Mouse (Mus musculus) kidney, embryonic 14.5 days (tissue): ENCODE measurements around the gene Mphosph9. TPM values are rescaled to one million over a fixed set of nuclear protein-coding genes. Genes with fewer than 3 reads are reported as not detected.
"Not testable (repeated sequence)": the region's sequence is repeated elsewhere in the genome, so short reads cannot be mapped to it uniquely, and the experiment has no call there.

Experiments used
- ATAC-seq: fragments of 200-750 bp; cut with Nextera tagmentation; 2 replicates; pipeline ENCODE4 v1.8.0; 2017; ENCODE audit warnings: moderate number of reproducible peaks, mild to moderate bottlenecking, moderate TSS enrichment, moderate library complexity; ENCODE audit not compliant: low FRiP score, low TSS enrichment
- H3K27ac ChIP-seq: fragments of 300-500 bp; sonication (generic); 2 replicates; pipeline ENCODE4 v1.5.1; 2014; ENCODE audit warnings: low read depth, mild to moderate bottlenecking, low read length, moderate library complexity, mixed read lengths
- H3K27me3 ChIP-seq: fragments of 300-500 bp; sonication (generic); 2 replicates; pipeline ENCODE4 v1.6.1; 2014; ENCODE audit warnings: mild to moderate bottlenecking, low read length; ENCODE audit not compliant: control insufficient read depth, insufficient read depth
- H3K36me3 ChIP-seq: fragments of 300-500 bp; sonication (generic); 2 replicates; pipeline ENCODE4 v1.6.1; 2014; ENCODE audit warnings: low read length, mixed read lengths; ENCODE audit not compliant: control insufficient read depth, insufficient read depth
- H3K4me1 ChIP-seq: fragments of 300-500 bp; sonication (generic); 2 replicates; pipeline ENCODE4 v1.6.1; 2014; ENCODE audit warnings: low read length, mixed read lengths; ENCODE audit not compliant: control insufficient read depth, insufficient read depth
- H3K4me2 ChIP-seq: fragments of 300-500 bp; sonication (generic); replicated peaks from 2 replicates; pipeline ENCODE4 v1.6.1; 2014; ENCODE audit warnings: low read depth, mild to moderate bottlenecking, low read length
- H3K4me3 ChIP-seq: fragments of 300-500 bp; sonication (generic); 2 replicates; pipeline ENCODE4 v1.5.1; 2014; ENCODE audit warnings: mild to moderate bottlenecking, low read length
- H3K9ac ChIP-seq: fragments of 300-500 bp; sonication (generic); 2 replicates; pipeline ENCODE4 v1.6.1; 2014; ENCODE audit warnings: low read depth, mild to moderate bottlenecking, low read length, moderate library complexity
- H3K9me3 ChIP-seq: fragments of 300-500 bp; sonication (generic); 2 replicates; pipeline ENCODE4 v1.6.1; 2016; ENCODE audit warnings: low read length; ENCODE audit not compliant: control insufficient read depth
- WGBS: fragments of 180-500 bp; shearing (Covaris S2); extraction: QIAGEN DNeasy Blood & Tissue Kit; methylation state at CpG from one replicate; pipeline ENCODE4 v1.1.7; 2014; 5-methylcytosine and 5-hydroxymethylcytosine counted together
- polyA plus RNA-seq: library from polyadenylated mRNA; unstranded; fragments of >200 nt; fragmentation: Nextera tagmentation; extraction: Ambion mirVana; gene quantifications from 2 replicates; pipeline ENCODE4 v1.2.1, GENCODE M21; 2014

The Mphosph9 gene
- polyA plus RNA-seq, 1 experiment from 2014 or later: 20.8 TPM

- Histone ChIP-seq H3K4me3 (no peak overlapping the region), H3K4me1 (peaks cover 14% of the 10 kb centered on the region), H3K9ac (no peak overlapping the region), H3K9me3 (no peaks in the 10 kb centered on the region), H3K4me2 (no peak overlapping the region), H3K36me3 (no peaks in the 10 kb centered on the region), H3K27ac (no peak overlapping the region), H3K27me3 (no peaks in the 10 kb centered on the region)
- 85% methylated on average over 10 of the region's 10 CpGs for WGBS
- ATAC-seq: no peak
Measured at GRCm38 (mm10) chr5:124219431-124219830, 108.3 kb downstream of the Mphosph9 start.

GRCm38 (mm10) chr5:124218986-124219385, 108.8 kb downstream of the Mphosph9 start:
- no peak for ATAC-seq
- H3K27me3 ChIP-seq: no peaks in the 10 kb centered on the region
- H3K9me3 ChIP-seq: no peaks in the 10 kb centered on the region
- no peak overlapping the region for H3K4me3 ChIP-seq
- H3K9ac ChIP-seq: no peak overlapping the region
- H3K27ac ChIP-seq: no peak overlapping the region
- no peaks in the 10 kb centered on the region for H3K36me3 ChIP-seq
- 85% methylated on average over 7 of the region's 7 CpGs for WGBS
- no peak overlapping the region for H3K4me2 ChIP-seq
- peaks cover 14% of the 10 kb centered on the region for H3K4me1 ChIP-seq

- no peak for ATAC-seq
- Histone ChIP-seq H3K4me1 (peaks cover 14% of the 10 kb centered on the region), H3K4me3 (no peak overlapping the region), H3K9ac (no peak overlapping the region), H3K27me3 (no peaks in the 10 kb centered on the region), H3K4me2 (no peak overlapping the region), H3K27ac (no peak overlapping the region), H3K36me3 (no peaks in the 10 kb centered on the region), H3K9me3 (no peaks in the 10 kb centered on the region)
- 31% methylated on average over 8 of the region's 8 CpGs for WGBS
Measured at GRCm38 (mm10) chr5:124217566-124218249, 110.1 kb downstream of the Mphosph9 start.

GRCm38 (mm10) chr5:124217092-124217491, 110.7 kb downstream of the Mphosph9 start:
- peaks cover 14% of the 10 kb centered on the region for H3K4me1 ChIP-seq
- not testable (repeated sequence) for H3K36me3 ChIP-seq, ATAC-seq, H3K27me3 ChIP-seq, H3K4me3 ChIP-seq, H3K9me3 ChIP-seq, H3K9ac ChIP-seq, H3K4me2 ChIP-seq, H3K27ac ChIP-seq
- 90% methylated on average over 5 of the region's 5 CpGs for WGBS

- 88% methylated on average over 6 of the region's 6 CpGs for WGBS
- Histone ChIP-seq H3K9me3 (no peaks in the 10 kb centered on the region), H3K9ac (no peak overlapping the region), H3K27me3 (no peaks in the 10 kb centered on the region), H3K27ac (no peak overlapping the region), H3K36me3 (no peaks in the 10 kb centered on the region), H3K4me1 (peaks cover 9% of the 10 kb centered on the region), H3K4me2 (no peak overlapping the region), H3K4me3 (no peak overlapping the region)
- ATAC-seq: 0 out of 2 replicates have a peak, but pooled peaks have one; percentile 21
Measured at GRCm38 (mm10) chr5:124216403-124216802, 111.4 kb downstream of the Mphosph9 start.

GRCm38 (mm10) chr5:124215647-124216046, 112.1 kb downstream of the Mphosph9 start:
- Histone ChIP-seq H3K27ac (peak overlapping the region; percentile 69), H3K27me3 (no peaks in the 10 kb centered on the region), H3K4me2 (no peak overlapping the region), H3K9me3 (no peaks in the 10 kb centered on the region), H3K9ac (no peak overlapping the region), H3K4me1 (peaks cover 9% of the 10 kb centered on the region), H3K36me3 (no peaks in the 10 kb centered on the region), H3K4me3 (no peak overlapping the region)
- ATAC-seq: no peak
- WGBS: 58% methylated on average over 10 of the region's 10 CpGs

- H3K27me3 ChIP-seq: no peaks in the 10 kb centered on the region
- no peak overlapping the region for H3K4me3 ChIP-seq
- H3K4me1 ChIP-seq: peaks cover 9% of the 10 kb centered on the region
- no peak for ATAC-seq
- peak overlapping the region; percentile 77 for H3K27ac ChIP-seq
- 79% methylated on average over 14 of the region's 14 CpGs for WGBS
- no peak overlapping the region for H3K9ac ChIP-seq
- no peaks in the 10 kb centered on the region for H3K36me3 ChIP-seq
- H3K9me3 ChIP-seq: no peaks in the 10 kb centered on the region
- no peak overlapping the region for H3K4me2 ChIP-seq
Measured at GRCm38 (mm10) chr5:124214516-124215145, 113.1 kb downstream of the Mphosph9 start.

GRCm38 (mm10) chr5:124213588-124214469, 113.9 kb downstream of the Mphosph9 start:
- H3K27me3 ChIP-seq: no peaks in the 10 kb centered on the region
- H3K27ac ChIP-seq: peak overlapping the region; percentile 77; the same call in 1 of the 2 replicates
- ATAC-seq: no peak
- no peaks in the 10 kb centered on the region for H3K9me3 ChIP-seq
- no peak overlapping the region for H3K9ac ChIP-seq
- H3K4me1 ChIP-seq: peaks cover 9% of the 10 kb centered on the region
- WGBS: 75% methylated on average over 13 of the region's 13 CpGs
- no peaks in the 10 kb centered on the region for H3K36me3 ChIP-seq
- no peak overlapping the region for H3K4me3 ChIP-seq
- H3K4me2 ChIP-seq: no peak overlapping the region
